Mouse (Mus musculus): Measurements from ENCODE around the gene Kcnk16.
A peak's percentile ranks its signal among the peaks of the same experiment; 100 is the strongest.

Gene Kcnk16

GRCm38 (mm10) chr14:20233016-20233980 is 35.7 kb downstream of the Kcnk16 start:
- no peak for DNase-seq (ENCODE audit: low spot score in 2 of 2)

GRCm38 (mm10) chr14:20230063-20230491 is 38.9 kb downstream of the Kcnk16 start:
- DNase-seq (ENCODE audit: low spot score in 2 of 2): no peak

- no peak for DNase-seq (ENCODE audit: low spot score in 2 of 2)
These were observed 39.6 kb downstream of the Kcnk16 start for GRCm38 (mm10) chr14:20229437-20229836.

- no peak for DNase-seq (ENCODE audit: low spot score in 2 of 2)
These were observed 40.7 kb downstream of the Kcnk16 start for GRCm38 (mm10) chr14:20228336-20228735.

- no peak for DNase-seq (ENCODE audit: low spot score in 2 of 2)
These were observed 42.0 kb downstream of the Kcnk16 start for GRCm38 (mm10) chr14:20226982-20227381.

GRCm38 (mm10) chr14:20226488-20226887 is 42.5 kb downstream of the Kcnk16 start:
- DNase-seq (ENCODE audit: low spot score in 2 of 2): no peak

- DNase-seq (ENCODE audit: low spot score in 2 of 2): no peak
These were observed 43.5 kb downstream of the Kcnk16 start for GRCm38 (mm10) chr14:20225525-20225924.

- peak; percentile 11 to 19 for DNase-seq (ENCODE audit: low spot score in 2 of 2)
These were observed 44.3 kb downstream of the Kcnk16 start for GRCm38 (mm10) chr14:20224576-20225218.

- DNase-seq (ENCODE audit: low spot score in 2 of 2): peak; percentile 7 to 22
These were observed 44.8 kb downstream of the Kcnk16 start for GRCm38 (mm10) chr14:20224163-20224562.

- DNase-seq (ENCODE audit: low spot score in 2 of 2): no peak
These were observed 45.7 kb downstream of the Kcnk16 start for GRCm38 (mm10) chr14:20223253-20223652.

GRCm38 (mm10) chr14:20221083-20221482 is 47.9 kb downstream of the Kcnk16 start:
- DNase-seq (ENCODE audit: low spot score in 2 of 2): no peak

- DNase-seq (ENCODE audit: low spot score in 2 of 2): no peak
These were observed 49.1 kb downstream of the Kcnk16 start for GRCm38 (mm10) chr14:20219849-20220248.

- no peak for DNase-seq (ENCODE audit: low spot score in 2 of 2)
These were observed 51.6 kb downstream of the Kcnk16 start for GRCm38 (mm10) chr14:20217299-20217864.

GRCm38 (mm10) chr14:20216561-20217298 is 52.3 kb downstream of the Kcnk16 start:
- no peak for DNase-seq (ENCODE audit: low spot score in 2 of 2)

- DNase-seq (ENCODE audit: low spot score in 2 of 2): no peak
These were observed 53.2 kb downstream of the Kcnk16 start for GRCm38 (mm10) chr14:20215826-20216225.

GRCm38 (mm10) chr14:20214125-20214524 is 54.9 kb downstream of the Kcnk16 start:
- DNase-seq (ENCODE audit: low spot score in 2 of 2): no peak

GRCm38 (mm10) chr14:20211754-20212601 is 57.0 kb downstream of the Kcnk16 start:
- DNase-seq (ENCODE audit: low spot score in 2 of 2): no peak

All from right cerebral cortex, adult 2 months (tissue).